Mouse (Mus musculus): ENCODE measurements around the gene Gpr3. TPM values are rescaled to one million over a fixed set of nuclear protein-coding genes. Genes with fewer than 3 reads are reported as not detected.

Gpr3 gene
- total RNA-seq, 1 experiment from 2014 or later: not detected

DNA sequence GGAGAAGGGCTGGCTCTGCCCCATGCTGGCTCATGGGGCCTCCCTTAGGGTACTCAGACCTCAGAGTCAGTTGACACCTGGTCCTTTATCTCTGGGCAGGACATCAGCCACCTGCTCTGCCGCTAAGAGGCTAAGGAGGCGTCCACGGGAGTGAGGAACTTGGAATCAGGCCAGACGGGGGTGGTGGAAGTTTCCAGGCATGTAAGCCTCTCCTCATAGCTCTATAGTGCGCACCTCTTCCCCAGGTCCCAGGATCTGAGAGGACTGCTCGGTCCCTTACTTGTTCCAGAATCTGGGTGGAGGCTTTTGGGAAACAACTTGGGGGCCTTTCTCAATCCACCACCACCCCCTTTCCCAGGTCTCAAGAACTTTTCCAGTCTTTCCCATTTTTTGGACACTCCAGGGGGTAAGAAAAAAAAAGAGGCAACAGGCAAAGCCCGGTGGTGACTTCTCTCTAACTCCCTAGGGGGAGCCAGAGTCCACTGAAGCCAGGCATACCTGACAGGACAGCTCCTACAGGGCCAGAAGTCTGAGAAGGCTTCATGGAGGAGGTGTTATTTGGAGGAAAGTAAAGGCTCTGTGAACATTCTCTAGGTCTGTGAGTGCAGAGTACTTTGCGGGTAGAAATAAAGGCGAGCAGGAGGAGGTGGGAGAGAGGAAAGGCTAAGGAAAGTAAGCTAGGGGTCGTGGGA, 21.1 kb upstream of the Gpr3 start:
- DNase-seq: peak; percentile 49

DNA sequence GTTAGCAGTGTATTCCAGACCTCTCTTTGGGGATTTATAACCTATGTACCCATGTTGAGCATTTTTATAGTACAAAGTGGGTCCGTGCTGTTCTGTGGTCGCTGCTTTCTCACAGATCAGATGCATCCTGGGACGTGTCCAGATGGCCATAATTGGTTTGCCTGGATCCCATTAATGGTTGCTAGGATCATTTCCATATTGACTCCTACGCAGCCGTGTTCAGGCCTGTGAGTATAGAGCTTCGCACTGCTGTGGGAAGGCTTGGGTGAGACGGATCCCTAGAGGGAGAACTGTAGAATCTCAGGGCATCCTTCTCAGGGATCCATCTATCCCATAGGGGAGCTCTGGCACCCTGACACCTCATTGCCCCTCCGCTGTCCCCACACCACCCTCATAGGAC, 17.2 kb upstream of the Gpr3 start:
- no peak for DNase-seq

DNA sequence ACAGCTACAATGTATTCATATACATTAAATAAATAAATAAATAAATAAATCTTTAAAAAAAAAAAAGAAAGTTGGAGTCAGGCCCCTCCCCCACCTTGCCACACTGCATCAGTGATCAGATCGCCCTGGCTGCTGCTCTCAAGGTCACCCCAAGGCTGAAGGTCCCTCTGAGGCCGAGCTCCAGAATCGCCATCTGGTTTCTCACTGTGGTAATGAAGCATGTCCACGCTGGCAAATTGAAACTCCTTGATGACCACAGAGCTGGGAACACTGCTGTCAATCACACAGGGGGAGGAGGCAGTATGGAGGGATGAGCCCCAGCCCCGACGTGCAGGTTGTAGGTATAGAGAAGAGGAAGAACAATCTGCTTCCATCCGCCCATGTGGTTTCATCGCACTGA, 15.3 kb upstream of the Gpr3 start:
- DNase-seq: peak; percentile 42

DNA sequence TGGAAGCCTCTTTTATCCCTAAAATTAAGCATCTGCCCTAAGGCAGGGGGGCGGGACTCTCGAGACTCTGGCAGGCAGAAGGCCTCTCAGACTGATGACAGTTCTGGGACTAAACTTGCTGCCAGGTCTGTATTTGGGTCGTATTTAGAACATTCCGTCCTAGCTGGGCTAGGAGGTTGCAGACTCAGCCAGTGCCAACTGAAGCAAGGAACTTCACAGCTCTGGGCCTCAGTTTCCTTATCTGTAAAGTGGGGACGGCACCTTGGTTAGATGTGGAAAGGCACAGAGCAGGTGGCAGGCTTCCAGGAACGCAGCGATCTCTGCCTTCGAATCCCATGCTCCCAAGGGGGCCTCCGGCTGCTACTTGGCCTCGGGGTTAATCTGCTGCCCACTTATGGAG, 13.7 kb upstream of the Gpr3 start:
- no peak for DNase-seq

DNA sequence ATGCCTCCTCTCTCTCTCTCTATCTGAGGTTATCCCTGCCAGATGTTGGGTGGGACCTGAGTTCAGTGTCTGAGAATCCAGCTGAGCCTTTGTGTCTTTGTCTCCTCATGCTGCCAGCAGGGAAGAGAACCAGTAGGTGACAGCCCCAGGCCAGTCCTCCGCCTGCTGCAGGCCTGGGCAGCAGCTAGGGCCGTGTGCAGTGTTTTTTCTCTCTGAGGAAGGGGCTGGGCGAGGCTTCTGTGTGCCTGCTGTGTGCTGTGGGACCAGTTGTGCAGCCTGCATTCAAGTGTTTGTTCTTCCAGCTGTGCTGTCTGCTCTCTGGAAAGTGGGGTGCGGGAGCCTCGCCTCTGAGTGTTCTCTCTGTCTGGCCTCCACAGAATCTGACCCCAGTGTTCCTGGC, 11.5 kb upstream of the Gpr3 start:
- DNase-seq: no peak

DNA sequence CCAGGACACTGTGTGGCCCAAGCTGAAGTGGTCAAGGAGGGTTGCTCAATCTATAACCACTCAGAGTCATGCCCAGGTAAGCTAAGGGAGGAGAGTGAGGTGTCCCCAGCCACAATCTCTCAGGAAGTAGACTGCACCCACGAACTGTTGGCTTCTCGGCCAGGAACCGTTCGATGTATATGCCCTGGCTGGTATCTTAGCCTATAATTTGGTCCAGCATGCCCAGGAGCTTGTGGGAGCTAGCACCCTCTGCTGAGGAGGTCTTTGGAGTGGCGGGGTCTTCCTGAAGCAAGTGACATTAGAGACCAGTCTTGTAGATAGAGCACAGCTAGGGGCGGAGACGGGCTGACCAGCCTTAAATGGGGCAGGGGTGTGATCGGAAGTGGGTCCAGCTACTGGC, 9.4 kb upstream of the Gpr3 start:
- DNase-seq: no peak

DNA sequence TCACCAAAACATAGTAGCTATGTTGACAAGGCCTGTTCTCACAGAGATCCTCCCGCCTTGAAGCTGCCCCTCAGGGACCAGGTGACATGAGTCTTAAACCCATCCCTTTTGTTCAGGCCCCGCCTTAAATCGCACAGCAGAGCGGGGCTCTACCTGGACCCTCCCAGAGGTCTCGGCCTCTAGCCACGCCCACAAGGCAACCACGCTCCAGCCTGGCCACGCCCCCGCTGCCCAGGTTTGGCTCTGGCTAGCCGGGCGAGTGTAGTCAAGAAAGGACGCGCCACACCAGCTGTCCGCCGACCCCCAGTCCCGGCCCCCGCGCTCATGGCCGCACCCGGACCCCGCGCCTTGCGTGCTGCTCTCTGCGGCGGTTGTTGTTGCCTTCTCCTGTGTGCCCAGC, 8.3 kb upstream of the Gpr3 start:
- no peak for DNase-seq

DNA sequence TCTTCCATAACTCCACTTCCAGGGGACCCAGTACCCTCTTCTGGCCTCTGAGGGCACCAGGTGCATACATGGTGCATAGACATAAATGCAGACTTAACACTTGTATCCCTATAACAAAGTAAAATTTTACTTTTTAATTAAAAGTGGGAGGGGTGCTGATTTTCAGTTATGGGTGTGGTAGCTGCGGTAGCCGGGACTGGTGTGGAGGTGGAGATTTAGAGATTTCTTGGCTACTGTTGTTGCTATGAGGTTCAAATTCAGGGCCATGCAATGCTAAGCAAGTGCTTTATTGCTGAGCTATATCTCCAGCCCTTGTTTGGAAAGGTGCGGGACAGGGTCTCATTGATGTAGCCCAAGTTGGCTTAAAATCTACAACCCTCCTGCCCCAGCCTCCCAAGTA, 6.4 kb upstream of the Gpr3 start:
- DNase-seq: no peak

DNA sequence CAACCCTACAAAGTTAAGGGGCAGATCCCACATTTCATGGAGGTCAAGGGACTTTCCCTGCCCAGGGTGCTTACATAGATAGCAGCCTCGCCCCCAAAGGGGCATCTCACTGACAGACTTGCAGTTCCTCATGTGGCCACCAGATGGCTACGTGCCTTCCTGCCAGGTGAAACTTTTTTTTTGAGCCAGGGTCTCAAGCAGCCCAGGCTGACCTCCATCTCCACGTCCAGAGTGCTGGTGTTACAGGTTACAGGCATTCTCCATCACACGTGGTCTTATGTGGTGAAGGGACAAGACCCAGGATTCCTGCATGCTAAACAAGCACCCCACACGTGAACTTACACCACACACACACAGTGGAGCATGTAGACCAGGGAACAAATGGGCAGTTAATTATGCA, 5.3 kb upstream of the Gpr3 start:
- peak; percentile 53 for DNase-seq

DNA sequence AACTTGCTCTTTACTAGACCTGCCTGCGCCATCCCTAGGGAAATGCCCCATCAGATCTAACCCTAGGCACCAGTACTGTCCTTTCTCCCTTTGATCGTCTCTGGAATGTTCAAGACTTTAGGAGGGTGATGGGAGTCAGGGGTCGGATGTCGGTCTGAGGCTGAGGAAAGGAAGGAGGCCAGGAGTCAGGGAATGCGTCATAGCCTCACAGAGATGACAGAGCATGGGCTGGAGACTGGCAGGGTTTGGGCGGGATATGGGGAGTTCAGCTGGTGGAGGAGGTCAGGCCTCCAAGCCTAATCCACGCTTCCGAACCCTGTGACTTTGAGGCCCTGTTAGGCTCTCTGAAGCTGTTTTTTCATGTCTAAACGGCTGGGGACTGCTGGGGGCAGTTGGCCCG, 1.3 kb upstream of the Gpr3 start:
- DNase-seq: no peak

DNA sequence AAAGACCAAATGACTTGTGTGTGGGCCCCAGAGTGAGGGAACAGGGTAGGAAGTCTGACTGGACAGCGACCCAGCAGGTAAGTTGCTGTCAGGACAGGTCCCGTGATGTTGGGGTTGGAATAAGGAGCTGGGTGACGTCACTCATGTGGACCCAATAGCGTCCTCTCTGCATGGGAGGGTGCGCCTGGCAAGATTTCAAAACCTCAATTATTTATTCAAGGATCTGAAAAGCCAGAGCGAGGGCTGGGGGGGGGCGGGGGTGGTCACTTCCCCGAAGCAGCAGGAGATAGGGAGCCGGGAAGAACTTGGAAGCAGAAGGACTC, 893 bp upstream of the Gpr3 start:
- no peak for DNase-seq

DNA sequence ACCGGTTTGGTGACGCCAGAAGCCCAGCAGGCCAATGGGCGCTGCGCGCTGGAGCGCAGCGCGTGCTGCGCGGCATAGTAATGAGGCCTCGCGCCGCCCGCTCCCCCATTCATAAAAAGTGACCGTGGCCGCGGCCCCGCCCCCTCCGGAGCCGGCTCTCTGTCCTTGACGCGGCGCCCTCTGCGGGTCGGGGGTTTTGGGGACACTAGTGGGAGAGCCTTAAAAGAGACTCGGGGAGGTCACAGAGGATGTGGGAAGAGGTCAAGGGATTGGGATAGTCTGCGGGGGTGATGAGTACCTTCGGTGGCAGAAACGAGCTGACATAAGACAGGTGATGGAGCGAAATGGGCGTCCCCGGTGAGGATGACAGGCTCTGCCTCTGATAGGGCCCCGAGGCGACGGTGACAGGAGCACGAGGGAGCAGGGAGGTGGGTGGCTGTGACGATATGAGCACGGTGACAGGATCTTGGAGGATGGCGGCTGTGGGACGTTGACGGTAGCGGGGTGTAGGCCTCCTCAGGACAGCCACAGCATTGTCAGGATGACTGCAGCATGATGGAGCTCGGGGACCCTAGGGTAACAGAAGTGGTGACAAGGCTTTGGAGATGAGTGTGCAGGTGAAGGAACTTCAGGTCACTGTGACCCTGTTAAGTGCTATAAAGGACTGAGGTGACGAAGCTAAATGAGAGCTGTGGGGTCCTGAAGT, 379 bp upstream of the Gpr3 start:
- peak; percentile 83 for DNase-seq

DNA sequence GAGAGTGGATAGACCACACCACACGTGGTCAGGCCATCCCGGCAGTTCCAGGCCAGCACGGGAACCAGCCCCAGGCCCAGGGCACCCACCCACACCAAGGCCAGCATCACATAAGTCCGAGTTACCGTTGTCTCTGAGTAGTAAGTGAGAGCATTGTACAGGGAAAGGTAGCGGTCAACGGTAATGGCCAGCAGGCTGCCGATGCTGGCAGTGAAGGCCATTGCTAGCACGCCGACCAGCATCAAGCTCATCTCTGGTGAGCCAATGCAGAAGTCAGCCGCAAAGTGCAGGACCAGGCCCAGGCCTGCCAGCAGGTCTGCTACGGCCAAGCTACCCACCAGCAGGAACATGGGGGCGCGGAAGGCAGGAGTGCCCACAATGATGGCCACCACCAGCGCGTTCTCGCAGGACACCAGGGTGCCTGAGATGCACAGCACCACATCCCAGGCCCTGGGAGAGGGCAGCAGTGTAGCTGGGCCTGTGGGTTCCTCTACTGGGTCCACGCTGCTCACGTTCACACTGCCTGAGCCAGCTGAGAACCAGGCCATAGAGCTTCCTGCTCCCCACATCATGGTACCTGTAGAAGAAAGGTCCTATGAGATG, 1.4 kb downstream of the Gpr3 start:
- DNase-seq: no peak

DNA sequence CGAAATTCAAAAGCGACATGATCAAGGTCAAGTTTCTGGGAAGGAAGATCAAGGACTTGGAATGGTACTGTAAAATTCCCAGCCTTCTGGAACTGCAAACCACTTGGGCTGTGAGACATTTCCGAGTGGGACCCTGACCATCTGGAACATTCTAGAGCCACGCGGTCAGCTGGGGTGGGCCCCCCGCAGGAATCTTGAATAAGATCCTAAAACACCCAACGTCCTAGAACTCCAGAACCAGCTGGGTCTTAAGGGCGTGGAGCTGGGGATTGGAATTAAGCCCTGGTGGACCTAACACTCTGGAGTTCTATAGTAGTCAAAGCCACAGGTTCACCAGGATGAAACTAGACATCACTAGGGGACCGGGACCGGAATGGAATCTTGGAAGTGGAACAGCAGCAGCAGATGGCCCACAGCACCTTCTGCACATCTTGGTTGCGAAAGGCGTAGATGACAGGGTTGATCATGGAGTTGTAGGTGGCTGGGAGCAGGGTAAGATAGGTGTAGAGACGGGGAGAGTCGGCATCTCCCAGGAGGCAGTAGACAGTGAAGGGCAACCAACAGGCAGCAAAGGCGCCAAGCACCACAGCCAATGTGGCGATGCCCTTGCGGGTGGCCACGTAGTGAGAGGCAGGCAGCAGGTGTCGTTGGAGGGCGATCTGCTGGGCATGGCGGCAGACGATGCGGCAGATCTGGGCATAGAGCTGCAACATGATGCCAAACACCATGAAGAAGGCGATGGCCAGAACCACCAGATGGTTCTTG, 2.1 kb downstream of the Gpr3 start:
- no peak for DNase-seq

DNA sequence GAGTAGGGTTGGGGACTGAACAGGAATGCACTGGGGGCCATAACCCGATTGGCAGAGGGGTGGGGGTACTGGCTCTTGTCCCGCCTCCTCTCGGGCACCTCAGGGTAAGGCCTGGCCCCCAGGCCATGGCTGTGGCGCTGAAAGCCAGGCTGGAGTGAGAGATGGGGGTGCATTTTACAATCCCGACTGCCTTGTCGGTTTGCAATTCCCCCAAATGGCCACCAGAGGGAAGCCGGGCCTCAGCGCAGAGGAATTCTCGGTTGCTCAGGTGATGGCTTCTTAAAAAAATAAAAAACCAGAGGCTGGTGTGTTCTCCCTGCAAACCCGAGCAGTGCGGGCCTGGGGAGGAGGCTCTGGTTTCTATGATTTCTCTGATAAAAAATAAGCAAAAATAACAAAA, 3.0 kb downstream of the Gpr3 start:
- DNase-seq: peak; percentile 50

DNA sequence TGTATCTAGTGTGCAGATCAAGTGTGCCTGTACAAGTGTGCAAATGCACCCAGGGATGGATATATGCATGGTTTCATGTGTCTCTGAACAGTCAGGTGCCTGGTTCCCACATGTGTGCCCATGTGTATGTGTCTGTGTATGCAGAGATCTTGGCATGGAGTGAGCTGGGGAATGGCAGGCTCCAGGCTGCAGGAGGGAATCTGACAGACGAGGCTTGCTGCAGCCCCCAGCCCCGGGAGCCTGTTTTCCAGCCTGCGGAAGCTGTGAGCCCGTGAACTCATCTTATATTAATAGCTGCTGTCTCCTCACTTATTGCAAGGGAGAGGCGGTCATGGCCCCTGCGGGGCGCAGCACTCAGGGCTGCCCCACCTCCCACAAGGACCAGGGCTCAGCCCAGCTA, 8.0 kb downstream of the Gpr3 start:
- no peak for DNase-seq

DNA sequence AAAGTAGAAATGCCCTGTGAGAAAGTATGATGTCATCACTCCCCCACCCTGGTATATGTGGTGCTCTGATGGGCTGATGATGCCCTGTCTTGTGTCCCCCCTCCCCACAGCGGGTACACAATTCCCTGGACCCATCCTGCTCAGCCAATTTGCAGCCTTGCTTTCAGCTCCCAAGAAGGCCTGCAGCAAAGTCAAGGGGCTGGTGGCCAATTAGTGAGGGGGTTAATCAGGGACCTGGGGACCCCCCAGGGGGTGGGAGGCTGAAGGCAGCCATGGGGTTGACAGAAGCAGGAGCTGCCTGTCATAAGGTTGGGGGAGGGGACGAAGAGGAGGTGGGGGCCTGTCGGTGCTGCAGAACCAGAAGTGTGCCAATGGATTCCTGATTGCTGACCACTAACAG, 8.7 kb downstream of the Gpr3 start:
- DNase-seq: no peak

DNA sequence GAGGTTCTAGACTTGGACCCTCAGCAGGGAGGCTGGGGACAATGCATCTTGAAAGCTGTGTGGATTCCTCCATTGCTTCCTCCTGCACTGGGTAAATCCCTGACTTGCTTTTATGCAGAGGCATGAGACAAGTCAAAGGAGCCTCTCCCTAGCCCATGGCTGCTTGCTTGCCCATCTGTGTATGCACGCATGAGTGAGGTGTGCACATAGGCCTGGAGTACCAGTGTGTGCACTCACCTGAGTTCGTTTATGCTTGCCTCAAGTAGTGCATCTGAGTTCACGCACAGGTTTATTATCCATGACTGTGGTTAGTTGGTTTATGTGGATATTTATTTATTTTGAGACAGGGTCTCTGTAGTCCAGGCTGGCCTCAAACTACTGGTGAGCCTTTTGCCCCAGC, 10.1 kb downstream of the Gpr3 start:
- no peak for DNase-seq

DNA sequence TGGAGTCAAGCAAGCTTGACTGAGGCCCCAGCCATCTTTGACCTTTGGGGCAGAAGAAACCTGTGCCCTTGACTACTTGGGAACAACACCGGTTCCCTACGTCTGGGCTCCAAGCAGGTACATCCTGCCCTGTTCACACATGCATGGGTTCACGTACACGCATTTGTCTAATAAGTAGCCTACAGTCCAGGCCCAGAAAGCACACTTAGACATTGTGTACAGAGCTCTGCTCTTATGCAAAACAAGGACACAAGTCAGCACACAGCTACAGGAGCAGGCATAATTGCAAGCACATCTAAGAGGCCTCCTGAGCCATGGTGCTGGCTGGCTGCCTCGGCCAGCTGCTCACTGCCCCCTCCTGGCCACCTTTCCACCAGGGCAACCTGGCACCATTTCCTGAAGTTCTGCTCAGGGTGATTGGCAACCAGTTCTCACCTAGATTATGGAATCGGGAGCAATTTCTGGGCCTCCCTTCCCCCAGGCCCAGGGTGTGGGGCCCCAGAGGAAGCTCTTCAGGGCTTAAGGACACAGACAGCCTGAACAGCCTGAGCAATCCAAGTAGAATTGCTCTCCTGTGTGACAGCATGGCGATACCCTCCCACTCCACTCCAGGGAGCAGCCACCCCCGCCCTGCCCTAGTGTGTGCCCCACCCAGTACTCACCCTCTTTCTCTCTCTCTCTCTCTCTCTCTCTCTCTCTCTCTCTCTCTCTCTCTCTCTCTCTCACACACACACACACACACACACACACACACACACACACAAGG, 11.1 kb downstream of the Gpr3 start:
- DNase-seq: peak; percentile 72

DNA sequence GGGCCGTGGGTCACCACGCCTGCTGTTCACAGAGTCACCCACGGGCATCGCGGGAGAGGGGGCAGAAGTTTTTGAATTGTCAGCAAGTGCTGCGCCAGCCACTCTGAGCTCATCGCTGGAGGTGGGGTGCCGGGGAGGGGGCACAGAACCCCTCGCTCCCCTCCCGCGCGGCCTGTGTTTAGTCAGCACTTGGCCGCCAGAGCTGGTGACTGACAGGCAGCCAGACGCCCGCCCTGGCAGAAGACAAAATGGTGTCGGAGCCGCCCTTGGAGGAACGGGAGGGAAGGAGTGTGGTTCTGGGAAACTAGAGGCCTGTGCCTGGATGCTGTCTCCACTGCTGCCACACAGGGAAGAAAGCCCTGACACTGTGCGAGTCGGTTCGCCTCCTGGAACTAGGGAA, 12.0 kb downstream of the Gpr3 start:
- DNase-seq: peak; percentile 57

DNA sequence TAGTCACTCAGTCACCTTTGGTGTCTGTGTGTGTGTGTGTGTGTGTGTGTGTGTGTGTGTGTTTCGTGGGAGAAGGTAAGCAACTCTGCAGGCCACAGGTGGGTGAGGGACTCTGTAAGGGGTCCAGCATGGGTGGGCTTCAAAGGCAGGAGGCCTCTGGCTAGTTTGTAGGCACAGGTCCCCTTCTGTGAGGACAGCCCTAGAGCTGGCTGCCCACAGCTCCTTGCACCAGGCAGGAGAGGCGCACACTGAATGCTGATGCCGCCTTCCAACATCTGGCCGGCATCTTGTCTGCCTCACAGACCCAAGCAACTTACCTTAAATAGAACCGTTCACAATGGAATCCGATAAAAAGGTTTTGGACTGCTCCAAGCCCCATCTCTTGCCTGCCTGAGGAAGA, 12.6 kb downstream of the Gpr3 start:
- no peak for DNase-seq

DNA sequence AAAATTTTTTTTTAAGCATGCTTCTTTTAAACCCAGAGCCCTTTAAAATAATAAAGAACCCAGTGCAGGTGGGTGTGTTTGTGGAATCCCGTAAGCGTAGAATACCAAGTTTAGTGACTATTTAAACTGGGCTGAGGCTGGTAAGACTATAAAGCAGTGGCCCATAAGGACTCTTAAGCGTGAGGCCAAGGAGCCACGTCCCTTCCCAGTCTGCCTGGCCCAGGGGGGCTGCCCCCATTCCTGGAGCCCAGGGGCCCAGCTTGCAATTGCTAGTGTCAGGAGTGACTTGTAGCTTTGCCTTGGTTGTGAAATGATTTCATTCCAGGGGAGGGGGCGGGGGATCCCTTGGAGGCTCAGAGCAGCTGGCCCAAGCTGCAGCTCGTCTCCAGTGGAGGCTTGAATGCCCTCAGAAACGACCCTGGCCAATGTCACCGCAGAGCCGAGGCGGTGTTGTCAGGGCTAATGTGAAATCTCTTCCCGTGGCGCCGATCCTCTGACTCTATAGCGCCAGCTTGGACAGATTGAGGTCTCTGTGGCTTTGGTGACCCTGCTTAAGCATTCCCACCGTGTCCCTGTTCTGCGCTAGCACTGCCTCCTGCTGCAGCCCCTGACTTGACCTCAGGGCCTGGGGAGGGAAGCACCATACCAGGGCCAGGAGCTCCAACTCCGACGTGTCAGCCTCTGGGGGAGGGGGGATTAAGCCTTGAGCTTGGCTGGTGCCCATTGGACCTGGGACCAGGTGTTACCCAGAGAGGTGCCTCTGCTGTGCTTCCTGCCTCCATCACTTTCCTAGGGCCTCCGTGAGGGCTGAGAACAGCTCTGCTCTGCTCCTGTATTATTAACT, 13.8 kb downstream of the Gpr3 start:
- DNase-seq: no peak

All from adrenal gland, postnatal 25 days (tissue).